Mouse (Mus musculus) 3T3-L1 (cell line): ENCODE data around the gene Slc15a4.

Source experiments
- DNase-seq: peaks from one replicate; pipeline ENCODE4 v3.0.0-alpha.2; 2015; ENCODE audit warnings: low read depth, low spot score

Slc15a4 gene

GRCm38 (mm10) chr5:127632167-127633145 lies at the start of gene Slc15a4, which contains the start of gene Glt1d1:
Gene Slc15a4, minus strand, starts transcription at chr5:127632897.
Gene Glt1d1, plus strand, starts transcription at chr5:127632262.
- DNase-seq, result no peak

GRCm38 (mm10) chr5:127678501-127678900 lies 45.8 kb upstream of the Slc15a4 start:
- peak; percentile 7 for DNase-seq

GRCm38 (mm10) chr5:127677561-127677960 lies 44.9 kb upstream of the Slc15a4 start:
- no peak for DNase-seq

GRCm38 (mm10) chr5:127673913-127674312 lies 41.2 kb upstream of the Slc15a4 start:
- DNase-seq, result no peak

GRCm38 (mm10) chr5:127660979-127661378 lies 28.3 kb upstream of the Slc15a4 start:
- no peak for DNase-seq

- DNase-seq, result no peak
These were observed 27.6 kb upstream of the Slc15a4 start for GRCm38 (mm10) chr5:127660267-127660666.

- DNase-seq, result no peak
These were observed 26.6 kb upstream of the Slc15a4 start for GRCm38 (mm10) chr5:127659312-127659711.

- no peak for DNase-seq
These were observed 25.6 kb upstream of the Slc15a4 start for GRCm38 (mm10) chr5:127658257-127658656.

- DNase-seq, result no peak
These were observed 16.4 kb upstream of the Slc15a4 start for GRCm38 (mm10) chr5:127649077-127649476.

GRCm38 (mm10) chr5:127648046-127648445 lies 15.3 kb upstream of the Slc15a4 start:
- DNase-seq, result peak; percentile 5

GRCm38 (mm10) chr5:127641185-127641958 lies 8.7 kb upstream of the Slc15a4 start:
- DNase-seq, result no peak

GRCm38 (mm10) chr5:127640359-127640758 lies 7.7 kb upstream of the Slc15a4 start:
- no peak for DNase-seq

- no peak for DNase-seq
These were observed 6.9 kb upstream of the Slc15a4 start for GRCm38 (mm10) chr5:127639635-127640034.

GRCm38 (mm10) chr5:127639067-127639605 lies 6.4 kb upstream of the Slc15a4 start:
- DNase-seq, result no peak

GRCm38 (mm10) chr5:127638177-127638576 lies 5.5 kb upstream of the Slc15a4 start:
- no peak for DNase-seq

GRCm38 (mm10) chr5:127637622-127638021 lies 4.9 kb upstream of the Slc15a4 start:
- DNase-seq, result no peak

GRCm38 (mm10) chr5:127633666-127634065 lies 969 bp upstream of the Slc15a4 start:
- no peak for DNase-seq

GRCm38 (mm10) chr5:127633188-127633587 lies 491 bp upstream of the Slc15a4 start:
- no peak for DNase-seq

- DNase-seq, result no peak
These were observed 1.0 kb downstream of the Slc15a4 start for GRCm38 (mm10) chr5:127631671-127632070.

GRCm38 (mm10) chr5:127627242-127627641 lies 5.5 kb downstream of the Slc15a4 start:
- DNase-seq, result no peak

GRCm38 (mm10) chr5:127624427-127625213 lies 8.1 kb downstream of the Slc15a4 start:
- DNase-seq, result no peak
